Mouse (Mus musculus) bone marrow, adult 2 months (tissue): Measurements from ENCODE around the gene 4833427G06Rik.

Experiments
- CTCF ChIP-seq: fragments of 200-500 bp; IDR thresholded peaks from 2 replicates; pipeline ENCODE4 v1.5.1; 2011; ENCODE audit warnings: low read length, control low read depth; ENCODE audit not compliant: control insufficient read depth, insufficient read depth
- POLR2A ChIP-seq: fragments of 200-500 bp; IDR thresholded peaks from 2 replicates; pipeline ENCODE4 v1.6.1; 2011; ENCODE audit warnings: low read depth, mild to moderate bottlenecking, control low read depth, low read length, borderline replicate concordance; ENCODE audit not compliant: control insufficient read depth

GRCm38 (mm10) chr9:51070801-51071200 lies 31.1 kb downstream of the 4833427G06Rik start:
- TF ChIP-seq POLR2A (no peak), CTCF (no peak)
